Mouse (Mus musculus) erythroblast, embryonic 14.5 days (primary cell): ENCODE measurements at regions not wholly inside any gene's neighbourhood (a gene's known extent, or its start where the extent isn't known, plus 50 kb on each side); places are given as distances from the start of the nearest gene placed in this dataset.

Experiments used
- GATA1 ChIP-seq: IDR thresholded peaks from 2 replicates; pipeline ENCODE4 v1.6.1; 2012; ENCODE audit warnings: low read length, inconsistent platforms, mixed read lengths
- TAL1 ChIP-seq: IDR thresholded peaks from 3 replicates; pipeline ENCODE4 v1.6.1; 2012; ENCODE audit warnings: low read length, inconsistent platforms, mixed read lengths

DNA sequence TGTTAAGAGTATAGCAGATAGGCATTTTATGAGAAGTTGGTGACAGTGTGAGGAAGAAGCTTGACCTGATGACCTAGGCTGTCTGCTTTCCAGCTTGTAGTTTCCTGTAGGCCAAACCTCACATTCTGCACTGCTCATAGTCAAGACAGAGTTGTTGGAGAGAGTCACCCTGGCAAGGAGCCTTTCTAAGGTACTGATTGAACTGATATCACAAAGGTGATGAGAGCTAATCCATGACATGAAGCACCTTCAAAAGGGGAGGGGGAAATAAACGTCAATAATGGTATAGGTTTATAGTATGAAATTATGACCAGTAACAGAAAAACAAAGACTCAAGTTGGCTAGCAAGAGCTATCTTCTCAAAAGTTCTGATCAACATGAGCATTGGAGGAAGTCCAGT is 293.3 kb downstream of the Ets1 start:
- TF ChIP-seq GATA1 (no peak), TAL1 (no peak)
